Mouse (Mus musculus) brain, embryonic 14.5 days (tissue): ENCODE measurements around the gene Emp1.

Experiments
- CTCF ChIP-seq: fragments of 200-500 bp; IDR thresholded peaks from 2 replicates; pipeline ENCODE4 v1.5.1; 2012; ENCODE audit warnings: inconsistent platforms, mild to moderate bottlenecking, moderate library complexity, borderline replicate concordance; ENCODE audit not compliant: insufficient read depth, insufficient read length; ENCODE audit errors: extremely low read depth
- POLR2A ChIP-seq: fragments of 200-500 bp; IDR thresholded peaks from 2 replicates; pipeline ENCODE4 v1.6.1; 2012; ENCODE audit warnings: mild to moderate bottlenecking, inconsistent platforms, borderline replicate concordance; ENCODE audit not compliant: poor library complexity, insufficient read depth, insufficient read length, severe bottlenecking; ENCODE audit errors: extremely low read depth

- TF ChIP-seq POLR2A (no peak), CTCF (no peak)
Measured at GRCm38 (mm10) chr6:135313981-135314380, 48.4 kb upstream of the Emp1 start.
